Mouse (Mus musculus): ENCODE results near the gene Nfkbil1.

Gene Nfkbil1

DNA sequence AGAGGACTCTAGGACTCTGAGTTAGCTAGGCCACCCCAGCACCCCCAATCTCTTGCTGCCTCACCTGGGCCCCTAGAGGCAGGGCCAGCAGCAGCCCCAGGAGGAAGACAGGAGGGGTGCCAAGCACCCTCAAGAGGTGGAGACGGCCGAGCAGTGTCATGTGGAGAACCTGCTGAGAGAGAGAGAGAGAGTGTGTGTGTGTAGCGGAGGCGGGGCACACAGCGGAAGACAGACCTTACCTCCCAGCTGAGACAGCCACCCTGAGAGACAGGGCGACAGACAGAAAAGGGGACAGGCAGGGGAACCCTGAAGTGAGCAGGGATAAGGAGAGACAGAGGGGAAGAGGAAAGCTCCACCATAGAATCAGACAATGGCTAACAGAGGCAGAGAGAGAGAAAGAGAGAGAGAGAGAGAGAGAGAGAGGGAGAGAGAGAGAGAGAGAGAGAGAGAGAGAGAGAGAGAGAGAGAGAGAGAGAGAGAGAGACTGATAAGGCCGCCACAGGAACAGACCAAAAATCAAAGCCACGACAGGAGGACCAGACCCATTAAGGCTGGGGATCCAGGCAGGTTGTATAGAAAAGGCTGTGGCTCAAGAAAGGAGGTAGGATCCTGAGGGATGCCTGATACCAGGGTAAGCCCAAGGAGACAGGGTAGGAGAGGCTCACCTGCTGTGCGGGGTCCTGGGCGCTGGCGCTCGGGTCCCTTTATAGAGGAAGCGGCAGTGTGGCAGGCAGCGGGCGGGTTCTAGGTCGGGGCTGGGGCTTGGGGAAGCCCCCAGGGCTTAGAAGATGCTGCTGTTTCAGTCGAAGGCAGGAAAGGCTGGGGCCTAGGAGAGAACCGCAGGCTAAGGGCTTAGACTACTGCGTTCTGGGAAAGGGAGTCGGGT is 30.9 kb downstream of the Nfkbil1 start, which contains the start of gene Lta:
Gene Lta, minus strand, starts transcription at position 858 of the 886 bp plus-strand sequence.
- no peak for DNase-seq (ENCODE audit: inconsistent age in 2 of 2, low spot score in 1 of 2)

- DNase-seq (ENCODE audit: inconsistent age in 2 of 2, low spot score in 1 of 2), result no peak
Measured at GRCm38 (mm10) chr17:35202442-35202841, 33.1 kb downstream of the Nfkbil1 start.

GRCm38 (mm10) chr17:35201787-35202186 is 33.8 kb downstream of the Nfkbil1 start, which contains the start of gene Tnf:
Tnf (minus strand) TSS chr17:35202007.
- DNase-seq (ENCODE audit: inconsistent age in 2 of 2, low spot score in 1 of 2), result peak; percentile 61 to 76

GRCm38 (mm10) chr17:35201128-35201527 is 34.5 kb downstream of the Nfkbil1 start:
- DNase-seq (ENCODE audit: inconsistent age in 2 of 2, low spot score in 1 of 2), result no peak

GRCm38 (mm10) chr17:35200398-35200797 is 35.2 kb downstream of the Nfkbil1 start:
- DNase-seq (ENCODE audit: inconsistent age in 2 of 2, low spot score in 1 of 2), result no peak

DNA sequence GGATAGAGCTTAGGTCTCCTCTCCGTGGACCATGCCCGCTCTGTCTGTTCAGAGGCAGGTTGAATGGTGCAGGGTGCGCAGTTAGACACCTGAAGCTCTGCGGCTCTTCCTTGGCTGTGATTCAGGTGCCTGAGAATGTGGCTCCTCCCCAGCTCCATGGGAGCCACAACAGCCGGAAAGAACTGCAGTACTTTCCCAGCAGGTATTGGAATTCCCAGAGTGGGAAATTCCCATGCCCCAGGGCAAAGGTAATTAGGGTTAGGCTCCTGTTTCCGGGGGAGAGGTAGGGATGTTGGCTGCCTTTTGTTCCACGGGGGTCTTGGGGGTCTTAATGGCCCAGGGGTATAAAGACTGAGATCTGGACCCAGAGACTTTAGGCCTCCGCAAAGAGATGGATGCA is 36.6 kb downstream of the Nfkbil1 start:
- DNase-seq (ENCODE audit: inconsistent age in 2 of 2, low spot score in 1 of 2), result no peak

- no peak for DNase-seq (ENCODE audit: inconsistent age in 2 of 2, low spot score in 1 of 2)
Measured at GRCm38 (mm10) chr17:35198029-35198428, 37.6 kb downstream of the Nfkbil1 start.

DNA sequence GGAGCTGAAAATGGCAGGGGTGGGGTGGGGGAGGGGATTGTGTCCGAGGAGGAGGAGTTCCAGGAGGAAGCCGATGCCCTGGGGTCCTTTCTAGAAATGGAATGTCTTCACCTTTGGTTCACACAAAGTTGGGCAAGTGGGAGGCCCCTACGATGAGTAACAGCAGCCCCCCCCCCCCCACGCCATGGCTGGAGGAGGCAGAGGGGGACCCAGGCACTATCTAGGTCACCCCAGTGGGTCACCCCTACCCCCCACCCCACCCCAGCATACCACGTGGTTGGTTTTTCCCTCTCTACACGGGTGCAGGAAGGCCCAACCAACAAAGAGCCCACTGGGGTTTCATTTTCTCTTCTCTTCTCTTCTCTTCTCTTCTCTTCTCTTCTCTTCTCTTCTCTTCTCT is 38.5 kb downstream of the Nfkbil1 start:
- DNase-seq (ENCODE audit: inconsistent age in 2 of 2, low spot score in 1 of 2), result no peak

- no peak for DNase-seq (ENCODE audit: inconsistent age in 2 of 2, low spot score in 1 of 2)
Measured at GRCm38 (mm10) chr17:35196321-35196641, 39.3 kb downstream of the Nfkbil1 start.

DNA sequence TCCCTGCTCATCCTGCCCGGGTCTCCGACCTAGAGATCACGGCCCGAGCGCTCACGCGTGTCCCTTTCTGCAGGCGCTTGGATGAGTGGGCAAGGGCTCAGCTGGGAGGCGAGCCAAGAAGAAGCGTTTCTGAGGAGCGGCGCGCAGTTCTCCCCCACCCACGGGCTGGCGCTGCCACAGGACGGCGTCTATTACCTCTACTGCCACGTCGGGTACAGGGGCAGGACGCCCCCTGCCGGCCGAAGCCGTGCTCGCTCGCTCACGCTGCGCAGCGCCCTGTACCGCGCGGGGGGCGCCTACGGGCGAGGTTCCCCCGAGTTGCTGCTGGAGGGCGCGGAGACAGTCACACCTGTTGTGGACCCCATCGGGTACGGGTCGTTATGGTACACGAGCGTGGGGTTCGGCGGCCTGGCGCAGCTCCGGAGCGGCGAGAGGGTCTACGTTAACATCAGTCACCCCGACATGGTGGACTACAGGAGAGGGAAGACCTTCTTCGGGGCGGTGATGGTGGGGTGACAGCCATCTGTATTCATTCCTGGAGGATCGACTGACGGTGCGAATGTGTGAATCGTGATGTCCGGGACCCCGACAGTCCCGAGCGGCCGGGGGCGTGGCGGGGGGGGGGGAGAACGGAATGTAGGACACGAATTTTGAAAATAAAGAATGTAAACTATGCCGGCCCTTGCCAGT is 39.8 kb downstream of the Nfkbil1 start:
- peak; percentile 82 to 92 for DNase-seq (ENCODE audit: inconsistent age in 2 of 2, low spot score in 1 of 2)

DNA sequence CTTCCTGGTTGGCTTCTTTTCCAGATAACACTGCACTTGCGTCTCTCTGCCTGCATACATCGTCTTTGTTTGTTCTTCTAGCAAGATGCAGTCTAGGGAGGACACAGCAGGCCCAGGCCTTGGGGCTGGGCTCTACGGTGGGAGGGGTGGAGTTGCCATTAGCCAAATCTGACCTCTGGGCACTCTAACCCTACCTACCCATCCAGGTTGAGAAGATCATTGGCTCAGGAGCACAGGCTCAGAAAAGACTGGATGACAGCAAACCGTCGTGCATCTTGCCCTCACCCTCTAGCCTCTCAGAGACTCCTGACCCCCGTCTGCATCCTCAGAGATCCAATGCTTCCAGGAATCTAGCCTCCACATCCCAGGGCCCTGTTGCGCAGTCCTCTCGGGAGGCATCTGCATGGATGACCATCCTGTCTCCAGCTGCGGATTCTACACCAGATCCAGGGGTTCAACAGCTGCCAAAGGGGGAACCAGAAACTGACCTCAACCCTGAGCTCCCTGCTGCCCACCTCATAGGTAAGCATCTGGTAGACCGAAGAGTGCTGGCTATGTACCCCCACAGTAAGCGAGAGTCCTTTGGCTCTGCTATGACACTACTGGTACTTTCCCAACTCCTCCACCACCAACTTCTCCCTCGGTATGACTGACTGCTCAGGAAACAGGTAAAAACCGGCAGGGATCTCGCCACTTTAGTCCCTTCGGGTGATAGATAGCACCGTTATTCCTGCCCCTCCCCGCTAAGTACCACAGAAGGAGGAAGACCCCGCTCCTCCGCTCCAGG is 40.6 kb downstream of the Nfkbil1 start:
- no peak for DNase-seq (ENCODE audit: inconsistent age in 2 of 2, low spot score in 1 of 2)

DNA sequence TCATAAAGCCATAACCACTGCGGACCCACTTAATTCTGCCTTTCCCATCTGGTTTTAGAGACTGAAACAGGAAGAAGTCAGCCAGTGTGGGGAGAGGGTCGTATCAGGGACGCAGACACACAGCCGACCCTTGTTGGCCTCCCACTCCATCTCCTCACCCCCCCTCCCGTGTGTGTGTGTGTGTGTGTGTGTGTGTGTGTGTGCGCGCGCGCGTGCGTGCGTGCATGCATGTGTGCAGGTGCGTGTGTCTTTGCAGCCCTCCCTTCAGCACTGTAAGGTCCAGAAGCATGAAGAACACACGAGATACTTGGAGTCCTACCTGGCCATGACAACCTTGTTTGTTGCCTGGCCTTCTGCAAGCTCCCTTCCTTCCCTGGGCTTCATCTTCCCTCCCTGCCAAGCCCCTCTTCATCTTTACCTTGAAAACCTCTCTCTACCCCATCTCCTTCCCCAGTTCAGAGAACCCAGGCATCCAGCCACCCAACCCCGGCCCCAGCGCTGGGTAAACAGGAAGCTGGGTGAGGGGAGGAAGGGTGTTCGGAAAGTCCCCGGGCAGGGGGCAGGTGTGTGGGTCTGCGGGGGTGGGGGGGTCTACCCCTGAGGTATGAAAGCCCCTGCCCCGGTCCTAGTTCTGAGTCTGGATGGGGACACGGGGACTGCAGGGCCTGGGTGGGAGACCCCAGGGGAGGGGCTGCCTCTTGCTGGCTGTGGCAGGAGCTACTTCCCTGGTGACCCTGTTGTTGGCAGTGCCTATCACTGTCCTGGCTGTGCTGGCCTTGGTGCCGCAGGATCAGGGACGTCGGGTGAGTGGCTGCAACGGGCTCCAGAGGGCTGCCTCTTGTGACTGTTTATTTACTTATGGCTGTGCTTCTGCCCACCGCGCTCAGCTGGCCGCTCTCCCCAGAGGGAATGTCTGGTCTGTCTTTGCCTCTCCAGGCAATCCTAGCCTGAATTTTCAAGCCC is 41.4 kb downstream of the Nfkbil1 start, which contains the start of gene Ltb:
Gene Ltb, plus strand, starts transcription at position 559 of the 963 bp plus-strand sequence.
- DNase-seq (ENCODE audit: inconsistent age in 2 of 2, low spot score in 1 of 2), result peak; percentile 59 to 85

- peak in 1 of 2 experiments; percentile 82 for DNase-seq (ENCODE audit: inconsistent age in 2 of 2, low spot score in 1 of 2)
Measured at GRCm38 (mm10) chr17:35192924-35193323, 42.7 kb downstream of the Nfkbil1 start.

GRCm38 (mm10) chr17:35191723-35192122 is 43.9 kb downstream of the Nfkbil1 start:
- no peak for DNase-seq (ENCODE audit: inconsistent age in 2 of 2, low spot score in 1 of 2)

- DNase-seq (ENCODE audit: inconsistent age in 2 of 2, low spot score in 1 of 2), result no peak
Measured at GRCm38 (mm10) chr17:35190096-35190495, 45.5 kb downstream of the Nfkbil1 start.

GRCm38 (mm10) chr17:35189186-35189585 is 46.4 kb downstream of the Nfkbil1 start:
- DNase-seq (ENCODE audit: inconsistent age in 2 of 2, low spot score in 1 of 2), result no peak

GRCm38 (mm10) chr17:35187959-35188610 is 47.5 kb downstream of the Nfkbil1 start, which contains the start of gene Lst1:
Lst1 (minus strand) TSS chr17:35188439.
- DNase-seq (ENCODE audit: inconsistent age in 2 of 2, low spot score in 1 of 2), result no peak

- DNase-seq (ENCODE audit: inconsistent age in 2 of 2, low spot score in 1 of 2), result no peak
Measured at GRCm38 (mm10) chr17:35187345-35187744, 48.2 kb downstream of the Nfkbil1 start.

DNA sequence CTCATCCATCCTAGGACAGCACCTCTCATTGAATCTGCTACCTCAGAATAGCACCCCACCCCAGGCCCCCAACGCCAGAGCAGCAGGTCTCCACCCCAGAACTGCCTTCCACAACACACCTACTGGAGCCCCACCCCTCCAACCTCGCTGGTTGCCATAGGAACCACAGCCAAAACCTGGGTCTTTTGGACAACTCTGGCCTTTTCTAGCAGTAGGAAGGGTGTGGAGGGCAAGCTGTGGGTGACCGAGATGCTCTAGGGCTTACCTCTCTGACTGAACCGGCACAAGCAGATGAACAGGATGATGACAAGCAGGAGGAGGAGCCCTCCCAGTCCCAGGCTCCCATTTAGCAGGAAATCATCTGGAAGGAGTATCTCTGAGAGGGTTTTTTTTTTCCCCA is 48.9 kb downstream of the Nfkbil1 start:
- DNase-seq (ENCODE audit: inconsistent age in 2 of 2, low spot score in 1 of 2), result peak in 1 of 2 experiments; percentile 60

Measured in adrenal gland, adult (tissue).